Mouse (Mus musculus) hindbrain, embryonic 10.5 days (tissue): ENCODE measurements at regions not wholly inside any gene's neighbourhood (a gene's known extent, or its start where the extent isn't known, plus 50 kb on each side); places are given as distances from the start of the nearest gene placed in this dataset.

Experiments used
- DNase-seq: peaks from one replicate; pipeline ENCODE4 v3.0.0-alpha.2; 2017; ENCODE audit warnings: low spot score
- H3K27ac ChIP-seq: fragments of 300-500 bp; sonication (generic); 2 replicates; pipeline ENCODE4 v1.5.1; 2016; ENCODE audit warnings: mild to moderate bottlenecking, moderate library complexity
- H3K27me3 ChIP-seq: fragments of 300-500 bp; sonication (generic); 2 replicates; pipeline ENCODE4 v1.6.1; 2016; ENCODE audit warnings: mild to moderate bottlenecking; ENCODE audit not compliant: poor library complexity, insufficient read depth, severe bottlenecking
- H3K36me3 ChIP-seq: fragments of 300-500 bp; sonication (generic); 2 replicates; pipeline ENCODE4 v1.6.1; 2016; ENCODE audit warnings: mild to moderate bottlenecking, moderate library complexity
- H3K4me1 ChIP-seq: fragments of 300-500 bp; sonication (generic); replicated peaks from 2 replicates; pipeline ENCODE4 v1.6.1; 2016; ENCODE audit warnings: mild to moderate bottlenecking
- H3K4me3 ChIP-seq: fragments of 300-500 bp; sonication (generic); 2 replicates; pipeline ENCODE4 v1.5.1; 2016; ENCODE audit warnings: mild to moderate bottlenecking, moderate library complexity
- H3K9me3 ChIP-seq: fragments of 300-500 bp; sonication (generic); 2 replicates; pipeline ENCODE4 v1.6.1; 2016; ENCODE audit warnings: mild to moderate bottlenecking, moderate library complexity
- WGBS: fragments of 180-500 bp; shearing (Covaris S2); methylation state at CpG from one replicate; pipeline ENCODE4 v1.1.7; 2016; 5-methylcytosine and 5-hydroxymethylcytosine counted together

- Histone ChIP-seq H3K27ac (no peak overlapping the region), H3K27me3 (no peaks in the 10 kb centered on the region; the same call in 1 of the 2 replicates), H3K4me3 (no peak overlapping the region), H3K36me3 (no peaks in the 10 kb centered on the region), H3K4me1 (peaks cover 27% of the 10 kb centered on the region), H3K9me3 (no peaks in the 10 kb centered on the region)
- 82% methylated on average over 5 of the region's 5 CpGs for WGBS
- no peak for DNase-seq
These were observed 57.8 kb downstream of the Ier5 start for GRCm38 (mm10) chr1:155041592-155041991.

DNA sequence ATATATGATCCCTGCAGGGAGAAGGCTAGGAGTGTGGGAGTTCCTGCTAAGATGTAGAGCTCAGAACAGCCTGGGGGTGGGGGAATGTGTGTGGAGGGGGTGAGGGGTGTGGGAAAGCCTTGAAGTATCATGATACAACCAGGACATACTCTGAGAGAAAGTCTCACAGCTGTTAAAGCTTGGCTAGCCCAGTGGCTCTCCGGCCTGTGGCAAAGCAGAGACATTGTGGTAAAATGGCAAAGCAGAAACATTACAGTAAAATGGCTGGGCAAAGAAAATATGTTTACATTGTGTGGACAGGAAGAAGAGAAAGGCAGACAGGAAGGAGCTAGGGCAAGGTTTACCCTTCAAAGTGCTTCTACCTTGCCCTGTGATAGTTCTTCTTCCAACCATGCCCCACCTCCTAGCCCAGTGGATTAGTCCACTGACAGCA is 58.5 kb downstream of the Ier5 start:
- no peaks in the 10 kb centered on the region for H3K9me3 ChIP-seq
- no peaks in the 10 kb centered on the region for H3K36me3 ChIP-seq
- no peak for DNase-seq
- H3K4me1 ChIP-seq: peaks cover 27% of the 10 kb centered on the region
- H3K27me3 ChIP-seq: no peaks in the 10 kb centered on the region; the same call in 1 of the 2 replicates
- peak overlapping the region; percentile 60; the same call in 1 of the 2 replicates for H3K27ac ChIP-seq
- H3K4me3 ChIP-seq: no peak overlapping the region
- 67% methylated on average over 1 of the region's 1 CpGs for WGBS

DNA sequence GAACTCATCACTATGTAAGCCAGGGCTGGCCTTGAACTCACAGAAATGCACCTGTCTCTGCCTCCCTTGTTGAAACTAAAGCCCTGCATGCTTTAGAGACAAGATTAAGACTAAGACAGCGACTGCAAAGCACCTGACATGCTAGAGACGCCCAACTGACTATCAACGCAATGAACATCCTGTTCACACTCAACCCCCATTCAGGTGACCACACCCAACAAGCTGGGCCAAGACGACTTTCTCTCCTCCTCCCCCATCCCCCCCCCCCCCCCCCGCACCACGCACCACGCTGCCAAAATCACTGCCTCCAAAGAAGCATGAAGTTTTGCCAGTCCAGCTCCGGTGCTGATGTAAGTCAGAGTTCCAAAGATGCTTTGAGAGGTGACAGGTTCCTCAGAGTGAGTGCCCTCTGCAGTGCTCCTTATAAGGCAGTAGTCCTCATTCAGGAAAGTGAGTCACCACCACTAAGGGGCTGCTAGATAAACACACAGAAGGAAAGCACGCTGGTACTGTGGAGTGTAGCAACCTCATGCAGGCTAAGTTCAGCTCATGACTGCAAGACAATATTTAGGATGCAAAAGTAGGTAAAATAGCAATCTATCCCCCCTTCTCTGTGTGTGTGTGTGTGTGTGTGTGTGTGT is 59.2 kb downstream of the Ier5 start:
- H3K4me1 ChIP-seq: peaks cover 27% of the 10 kb centered on the region
- no peaks in the 10 kb centered on the region; the same call in 1 of the 2 replicates for H3K27me3 ChIP-seq
- 56% methylated on average over 9 of the region's 9 CpGs for WGBS
- H3K36me3 ChIP-seq: no peaks in the 10 kb centered on the region
- no peak for DNase-seq
- no peaks in the 10 kb centered on the region for H3K9me3 ChIP-seq
- H3K4me3 ChIP-seq: no peak overlapping the region
- no peak overlapping the region for H3K27ac ChIP-seq

- peak overlapping the region; percentile 35; the same call in 1 of the 2 replicates for H3K27ac ChIP-seq
- H3K27me3 ChIP-seq: no peaks in the 10 kb centered on the region; the same call in 1 of the 2 replicates
- no peaks in the 10 kb centered on the region for H3K9me3 ChIP-seq
- no peak for DNase-seq
- 68% methylated on average over 11 of the region's 11 CpGs for WGBS
- peaks cover 27% of the 10 kb centered on the region for H3K4me1 ChIP-seq
- H3K36me3 ChIP-seq: no peaks in the 10 kb centered on the region
- no peak overlapping the region for H3K4me3 ChIP-seq
These were observed 60.5 kb downstream of the Ier5 start for GRCm38 (mm10) chr1:155038631-155039625.

DNA sequence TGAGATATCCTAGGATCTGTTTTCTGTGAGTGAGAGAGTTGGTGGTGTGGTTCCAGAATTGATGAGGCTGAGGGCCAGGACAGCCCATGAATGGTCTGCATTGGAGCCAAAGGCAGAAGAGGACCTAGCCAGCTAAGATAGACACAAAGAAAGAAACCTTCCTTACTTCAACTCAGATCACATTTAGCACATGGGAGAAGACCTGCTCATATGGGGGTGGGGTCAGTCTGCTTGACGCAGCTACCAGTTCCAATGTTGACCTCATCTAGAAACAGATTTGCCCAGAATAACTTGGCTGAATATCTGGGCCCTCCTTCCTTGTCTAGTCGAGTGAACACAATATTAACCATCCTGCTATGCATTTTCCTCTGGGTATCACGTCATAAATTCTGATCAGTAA is 62.0 kb downstream of the Ier5 start:
- no peaks in the 10 kb centered on the region for H3K9me3 ChIP-seq
- H3K36me3 ChIP-seq: no peaks in the 10 kb centered on the region
- DNase-seq: no peak
- H3K4me3 ChIP-seq: no peak overlapping the region
- H3K4me1 ChIP-seq: peaks cover 27% of the 10 kb centered on the region
- WGBS: 87% methylated on average over 3 of the region's 3 CpGs
- no peaks in the 10 kb centered on the region; the same call in 1 of the 2 replicates for H3K27me3 ChIP-seq
- H3K27ac ChIP-seq: no peak overlapping the region

DNA sequence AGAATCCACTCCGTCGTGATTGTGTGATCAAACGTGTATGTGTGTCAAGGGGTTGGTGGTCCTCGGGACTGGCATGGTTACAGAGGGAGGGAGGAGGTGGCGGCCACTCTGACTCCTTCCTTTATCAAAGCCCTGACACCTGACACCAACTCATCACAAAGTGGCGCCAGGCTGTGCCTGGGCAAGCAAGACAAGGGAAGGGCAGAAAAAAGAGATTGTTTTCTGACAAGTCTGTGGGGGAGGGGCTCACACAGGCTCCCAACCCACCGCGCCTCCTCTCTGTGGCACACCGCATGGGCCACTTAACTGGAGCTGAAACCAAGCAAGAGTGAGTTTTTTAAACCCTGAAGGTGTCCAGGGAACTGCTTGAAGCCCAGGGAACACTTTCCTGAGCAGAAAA is 68.5 kb downstream of the Ier5 start:
- 8% methylated on average over 9 of the region's 9 CpGs for WGBS
- peak; percentile 58 for DNase-seq
- peaks cover 46% of the 10 kb centered on the region for H3K4me1 ChIP-seq
- no peaks in the 10 kb centered on the region for H3K36me3 ChIP-seq
- H3K27me3 ChIP-seq: peaks cover 21% of the 10 kb centered on the region
- peak overlapping the region; percentile 82 for H3K27ac ChIP-seq
- H3K4me3 ChIP-seq: peak overlapping the region; percentile 11; the same call in 1 of the 2 replicates
- H3K9me3 ChIP-seq: no peaks in the 10 kb centered on the region

- no peaks in the 10 kb centered on the region for H3K9me3 ChIP-seq
- H3K4me1 ChIP-seq: peaks cover 46% of the 10 kb centered on the region
- 60% methylated on average over 17 of the region's 17 CpGs for WGBS
- DNase-seq: no peak
- no peaks in the 10 kb centered on the region for H3K36me3 ChIP-seq
- H3K4me3 ChIP-seq: no peak overlapping the region
- H3K27ac ChIP-seq: peak overlapping the region; percentile 46; the same call in 1 of the 2 replicates
- peaks cover 21% of the 10 kb centered on the region for H3K27me3 ChIP-seq
These were observed 70.1 kb downstream of the Ier5 start for GRCm38 (mm10) chr1:155029195-155029879.

- Histone ChIP-seq H3K27me3 (peaks cover 21% of the 10 kb centered on the region), H3K9me3 (no peaks in the 10 kb centered on the region), H3K27ac (peak overlapping the region; percentile 46; the same call in 1 of the 2 replicates), H3K4me3 (no peak overlapping the region), H3K36me3 (no peaks in the 10 kb centered on the region), H3K4me1 (peaks cover 46% of the 10 kb centered on the region)
- no peak for DNase-seq
- 50% methylated on average over 5 of the region's 5 CpGs for WGBS
These were observed 70.7 kb downstream of the Ier5 start for GRCm38 (mm10) chr1:155028735-155029134.

DNA sequence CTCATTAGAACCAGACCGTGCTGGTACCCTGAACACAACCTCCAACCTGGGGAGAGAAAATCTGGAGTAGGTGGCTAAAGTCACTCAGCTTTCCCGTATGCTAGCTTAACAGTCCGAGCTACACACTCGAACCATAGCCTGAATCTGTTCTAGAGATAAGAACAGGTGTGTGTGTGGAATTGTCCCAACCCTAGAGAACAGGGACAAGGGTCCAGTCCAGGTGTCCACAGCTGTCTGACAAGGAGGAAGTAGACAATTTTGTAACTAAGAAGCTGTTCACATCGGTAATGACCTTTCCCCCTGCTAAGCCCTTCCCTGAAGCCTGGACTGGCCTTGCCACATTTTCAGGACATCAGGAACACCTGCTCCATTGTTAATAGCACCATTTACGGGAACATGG is 71.3 kb downstream of the Ier5 start:
- Histone ChIP-seq H3K36me3 (no peaks in the 10 kb centered on the region), H3K4me3 (no peak overlapping the region), H3K4me1 (peaks cover 46% of the 10 kb centered on the region), H3K27me3 (peaks cover 21% of the 10 kb centered on the region), H3K27ac (no peak overlapping the region), H3K9me3 (no peaks in the 10 kb centered on the region)
- WGBS: 80% methylated on average over 6 of the region's 6 CpGs
- no peak for DNase-seq

GRCm38 (mm10) chr1:155027583-155027982 is 71.9 kb downstream of the Ier5 start:
- Histone ChIP-seq H3K36me3 (no peaks in the 10 kb centered on the region), H3K27me3 (peaks cover 21% of the 10 kb centered on the region), H3K4me1 (peaks cover 46% of the 10 kb centered on the region), H3K27ac (no peak overlapping the region), H3K9me3 (no peaks in the 10 kb centered on the region), H3K4me3 (no peak overlapping the region)
- no peak for DNase-seq
- 73% methylated on average over 8 of the region's 8 CpGs for WGBS

GRCm38 (mm10) chr1:155025862-155026478 is 73.5 kb downstream of the Ier5 start:
- 10% methylated on average over 5 of the region's 5 CpGs for WGBS
- H3K9me3 ChIP-seq: no peaks in the 10 kb centered on the region
- H3K4me1 ChIP-seq: peaks cover 36% of the 10 kb centered on the region
- peak overlapping the region; percentile 64; the same call in 1 of the 2 replicates for H3K27ac ChIP-seq
- H3K4me3 ChIP-seq: no peak overlapping the region
- H3K36me3 ChIP-seq: no peaks in the 10 kb centered on the region
- DNase-seq: peak; percentile 75
- peaks cover 21% of the 10 kb centered on the region for H3K27me3 ChIP-seq

DNA sequence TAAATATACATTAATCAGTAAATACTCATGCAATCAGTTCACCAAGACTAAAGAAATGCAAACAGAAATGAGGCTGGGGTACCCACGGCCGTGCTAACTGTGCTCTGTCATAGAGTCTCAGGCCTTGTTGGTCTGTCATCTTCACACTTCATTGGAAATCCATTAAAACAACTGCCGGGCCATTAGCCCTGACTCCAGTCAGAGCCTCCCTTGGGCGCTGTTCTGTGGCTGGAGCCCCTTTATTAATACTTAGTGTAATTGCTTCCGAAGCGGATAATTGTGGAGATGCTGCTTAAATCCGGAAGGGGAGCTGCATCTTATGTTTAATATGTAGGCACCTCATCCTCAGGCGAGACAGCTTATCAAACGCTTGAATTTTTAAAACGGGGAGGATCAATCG is 76.1 kb downstream of the Ier5 start:
- Histone ChIP-seq H3K27me3 (no peaks in the 10 kb centered on the region; the same call in 1 of the 2 replicates), H3K27ac (no peak overlapping the region), H3K36me3 (no peaks in the 10 kb centered on the region), H3K9me3 (no peaks in the 10 kb centered on the region), H3K4me3 (no peak overlapping the region), H3K4me1 (peaks cover 15% of the 10 kb centered on the region)
- DNase-seq: no peak
- 76% methylated on average over 11 of the region's 11 CpGs for WGBS
